Mouse (Mus musculus): Measurements from ENCODE around the gene Cage1.

The Cage1 gene

DNA sequence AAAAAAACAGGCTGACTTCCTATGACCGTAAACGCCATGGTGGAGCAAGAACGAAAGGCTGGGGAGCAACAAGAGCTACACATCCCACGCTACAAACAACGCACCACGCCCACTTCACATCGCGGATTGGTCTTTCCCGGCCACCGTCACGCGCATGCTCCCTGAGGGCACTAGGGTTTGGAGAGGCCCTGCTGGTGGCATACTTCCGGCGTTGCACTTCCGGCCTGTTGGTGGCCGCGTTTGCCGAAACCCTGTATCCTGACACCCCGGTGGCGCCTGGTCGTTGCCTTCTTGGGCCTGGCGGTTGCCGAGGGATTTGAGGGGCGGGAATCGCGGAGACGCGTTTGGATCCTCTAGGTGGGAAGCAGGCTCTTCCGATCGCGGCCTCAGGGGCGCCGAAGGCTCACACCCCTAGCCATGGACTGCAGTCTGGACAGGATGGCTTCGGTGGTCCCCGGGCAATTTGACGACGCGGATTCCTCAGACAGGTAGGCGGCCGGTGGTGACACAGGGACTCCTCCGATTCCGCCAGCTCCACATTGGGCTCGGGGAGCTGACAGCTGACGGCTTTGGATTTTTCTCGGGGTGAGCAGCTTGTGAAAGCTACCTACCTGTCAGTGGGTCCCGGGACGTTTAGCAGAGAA is at the start of gene Cage1:
TSS of gene Cage1 (minus strand) at position 26 of the 644 bp plus-strand sequence.
- DNase-seq (ENCODE audit: low read depth) = peak; percentile 99

DNA sequence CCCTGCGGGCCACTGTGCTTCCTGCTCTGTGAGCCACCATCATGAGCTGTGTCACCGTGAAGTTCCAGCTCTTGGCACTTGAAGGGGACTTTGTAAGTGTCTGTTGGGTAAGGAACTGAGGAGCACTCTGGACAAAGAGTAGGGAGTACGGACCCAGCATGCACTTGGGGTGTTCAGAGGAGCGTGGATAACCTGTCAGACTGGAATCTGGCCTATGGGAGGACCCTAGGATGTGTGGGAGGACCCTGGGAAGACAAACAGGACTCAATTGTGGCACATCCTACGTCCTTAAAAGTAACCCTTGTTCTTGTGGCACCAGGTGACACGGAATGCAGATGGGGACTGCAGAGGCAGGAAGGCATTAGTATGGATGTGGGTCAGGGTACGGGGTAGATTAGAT is 44.3 kb upstream of the Cage1 start:
- no peak for DNase-seq (ENCODE audit: low read depth)

- no peak for DNase-seq (ENCODE audit: low read depth)
These were observed 43.9 kb upstream of the Cage1 start for GRCm38 (mm10) chr13:38080725-38081124.

DNA sequence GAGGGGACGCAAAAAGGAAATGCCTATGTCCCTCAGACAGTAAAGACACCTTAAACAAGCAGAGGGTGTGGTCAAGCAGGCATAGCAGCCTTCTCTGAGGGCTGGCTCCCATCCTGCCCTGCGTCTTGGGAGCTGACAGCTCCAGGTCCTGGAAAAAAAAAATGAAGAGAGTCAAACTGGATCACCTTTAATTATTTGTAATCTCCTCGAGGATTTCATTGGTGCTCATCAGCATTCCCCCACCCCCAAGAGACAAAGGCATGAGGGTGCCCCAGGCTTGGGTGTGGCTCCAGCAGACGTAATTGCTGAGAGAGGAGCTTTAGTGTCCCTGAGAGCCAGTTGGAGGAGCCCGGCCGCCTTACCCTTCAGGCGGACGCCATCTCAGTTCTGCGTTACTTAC is 43.1 kb upstream of the Cage1 start:
- DNase-seq (ENCODE audit: low read depth) = no peak

GRCm38 (mm10) chr13:38079366-38079765 is 42.5 kb upstream of the Cage1 start:
- no peak for DNase-seq (ENCODE audit: low read depth)

GRCm38 (mm10) chr13:38078836-38079235 is 42.0 kb upstream of the Cage1 start:
- no peak for DNase-seq (ENCODE audit: low read depth)

GRCm38 (mm10) chr13:38077113-38077512 is 40.2 kb upstream of the Cage1 start:
- DNase-seq (ENCODE audit: low read depth) = peak; percentile 43

DNA sequence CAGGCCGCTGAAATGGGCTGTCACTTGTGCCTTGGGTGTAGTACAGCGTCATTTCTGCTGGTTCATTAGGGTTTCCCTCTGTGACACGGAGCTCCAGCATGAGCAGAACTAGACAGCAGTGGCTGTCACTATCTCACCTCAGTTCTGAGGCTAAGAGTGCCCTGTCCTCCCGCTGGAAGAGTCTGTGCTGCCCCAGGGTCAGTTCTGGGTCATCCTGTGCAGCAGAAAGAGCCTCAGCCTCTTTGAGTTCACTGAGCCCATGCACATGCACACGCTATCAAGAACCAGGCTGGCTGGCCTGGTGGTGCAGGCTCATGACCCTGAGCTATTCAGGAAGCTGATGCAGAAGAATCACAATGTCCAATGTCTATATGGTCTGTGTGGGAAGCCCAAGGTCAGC is 37.5 kb upstream of the Cage1 start:
- no peak for DNase-seq (ENCODE audit: low read depth)

GRCm38 (mm10) chr13:38073374-38074307 is 36.8 kb upstream of the Cage1 start:
- DNase-seq (ENCODE audit: low read depth) = no peak

DNA sequence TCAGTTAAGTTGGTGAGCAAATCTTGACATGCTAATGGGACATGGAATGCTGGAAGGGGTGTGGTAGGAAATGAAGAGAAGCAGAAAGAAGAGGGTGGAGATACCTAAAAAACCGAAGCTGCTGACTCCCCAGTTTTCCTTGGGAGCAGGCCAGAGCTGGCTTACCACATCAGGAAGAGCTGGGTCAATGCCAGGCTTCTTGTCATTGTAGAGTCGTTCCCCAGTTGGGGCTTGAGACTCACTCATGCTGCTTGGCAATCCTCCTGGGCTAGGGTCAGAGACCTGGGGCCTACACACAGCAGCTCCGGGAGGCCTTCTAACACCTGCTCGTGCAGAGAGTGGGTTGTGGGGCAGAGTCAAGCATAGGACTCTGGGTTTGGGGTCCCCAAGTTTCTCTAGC is 34.1 kb upstream of the Cage1 start:
- DNase-seq (ENCODE audit: low read depth) = no peak

- DNase-seq (ENCODE audit: low read depth) = peak; percentile 73
These were observed 28.2 kb upstream of the Cage1 start for GRCm38 (mm10) chr13:38064854-38065663.

GRCm38 (mm10) chr13:38062678-38063077 is 25.8 kb upstream of the Cage1 start:
- no peak for DNase-seq (ENCODE audit: low read depth)

DNA sequence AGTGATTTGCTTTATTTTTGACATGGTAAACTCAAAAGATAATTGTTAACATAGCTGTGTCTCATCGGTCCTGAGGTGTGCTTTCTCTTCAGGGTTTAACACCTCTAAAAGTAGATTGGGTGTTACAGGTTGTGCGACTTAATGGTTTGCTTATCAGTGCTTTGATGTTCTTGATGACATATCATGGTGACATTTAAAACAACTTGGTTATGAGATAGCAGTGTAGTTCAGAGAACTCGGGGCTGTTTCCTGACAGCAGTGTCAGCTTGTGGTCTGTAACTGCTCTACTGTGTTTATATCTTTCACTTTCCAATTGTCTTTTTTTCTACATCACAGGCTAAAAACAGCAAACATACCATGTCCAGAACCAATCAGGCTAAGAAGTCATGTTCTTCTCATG is 13.0 kb upstream of the Cage1 start:
- DNase-seq (ENCODE audit: low read depth) = peak; percentile 70

GRCm38 (mm10) chr13:38037811-38038210 is 942 bp upstream of the Cage1 start:
- DNase-seq (ENCODE audit: low read depth) = peak; percentile 81

DNA sequence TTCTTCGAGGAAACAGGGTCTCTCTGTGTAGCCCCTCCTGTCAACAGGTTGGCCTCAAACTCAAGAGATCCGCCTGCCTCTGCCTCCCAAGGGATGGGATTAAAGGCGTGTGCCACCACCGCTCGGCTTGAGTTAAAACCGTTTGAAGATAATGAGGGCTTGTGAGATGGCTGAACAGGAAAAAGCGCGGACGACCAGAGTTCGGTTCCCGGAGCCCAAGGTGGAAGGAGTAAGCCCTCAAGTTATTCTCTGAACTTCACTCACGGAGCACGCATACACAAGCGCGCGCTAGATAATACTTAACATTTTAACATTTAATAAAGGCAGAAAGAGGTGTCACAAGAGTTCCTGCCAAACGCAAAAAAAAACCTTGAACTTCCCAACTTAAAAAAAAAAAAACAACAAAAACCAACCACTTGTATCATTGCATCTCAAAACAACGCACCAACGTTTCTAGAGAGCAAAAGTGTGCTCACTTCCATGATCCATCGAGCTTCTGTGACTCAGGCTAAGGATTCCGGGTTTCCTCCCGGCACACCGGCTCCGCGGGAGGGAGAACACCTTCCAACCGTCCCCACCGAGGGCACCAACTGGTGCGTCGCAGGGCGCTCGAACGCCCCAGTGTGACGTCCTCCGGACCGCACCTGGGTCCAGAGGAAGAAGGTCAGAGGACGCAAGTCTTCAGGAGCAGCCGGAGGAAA is 376 bp downstream of the Cage1 start, which contains the start of gene Riok1:
TSS of gene Riok1 (plus strand) at position 653 of the 701 bp plus-strand sequence.
- no peak for DNase-seq (ENCODE audit: low read depth)

GRCm38 (mm10) chr13:38028407-38028806 is 8.5 kb downstream of the Cage1 start:
- DNase-seq (ENCODE audit: low read depth) = no peak

- no peak for DNase-seq (ENCODE audit: low read depth)
These were observed 9.1 kb downstream of the Cage1 start for GRCm38 (mm10) chr13:38027618-38028248.

DNA sequence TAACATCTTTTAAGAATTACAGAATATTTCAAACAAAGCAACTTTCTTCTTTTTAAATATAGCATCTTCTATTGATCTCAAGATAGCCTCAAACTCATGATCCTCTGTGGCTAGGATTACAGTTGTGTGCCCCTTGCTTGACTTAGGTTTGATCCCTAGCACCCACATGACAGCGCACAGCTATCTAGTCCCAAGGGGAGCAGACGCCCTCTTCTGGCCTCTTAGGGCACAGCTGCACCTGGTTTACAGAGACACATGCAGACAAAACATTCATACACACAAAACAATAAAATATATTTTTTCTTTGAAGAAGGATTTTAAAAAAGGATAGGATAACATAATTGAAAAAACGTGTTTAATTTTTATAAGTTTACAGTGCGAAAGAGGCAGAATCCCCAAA is 11.0 kb downstream of the Cage1 start:
- DNase-seq (ENCODE audit: low read depth) = peak; percentile 39

GRCm38 (mm10) chr13:38018791-38019190 is 18.1 kb downstream of the Cage1 start:
- DNase-seq (ENCODE audit: low read depth) = no peak

- DNase-seq (ENCODE audit: low read depth) = no peak
These were observed 21.3 kb downstream of the Cage1 start for GRCm38 (mm10) chr13:38015591-38015990.

GRCm38 (mm10) chr13:38012436-38012835 is 24.4 kb downstream of the Cage1 start:
- DNase-seq (ENCODE audit: low read depth) = no peak
